Mouse (Mus musculus) stomach, postnatal 0 days (tissue): ENCODE measurements at regions not wholly inside any gene's neighbourhood (a gene's known extent, or its start where the extent isn't known, plus 50 kb on each side); places are given as distances from the start of the nearest gene placed in this dataset.
A peak's percentile ranks its signal among the peaks of the same experiment; 100 is the strongest.

Experiments used
- ATAC-seq: fragments of 200-750 bp; cut with Nextera tagmentation; 2 replicates; pipeline ENCODE4 v1.8.0; 2017; ENCODE audit not compliant: low FRiP score, low TSS enrichment
- DNase-seq: peaks from one replicate; pipeline ENCODE4 v3.0.0-alpha.2; 2016; ENCODE audit warnings: low spot score
- H3K27ac ChIP-seq: fragments of 300-500 bp; sonication (generic); replicated peaks from 2 replicates; pipeline ENCODE4 v1.5.1; 2014; ENCODE audit warnings: mild to moderate bottlenecking, control low read depth
- H3K27me3 ChIP-seq: fragments of 300-500 bp; sonication (generic); 2 replicates; pipeline ENCODE4 v1.6.1; 2014; ENCODE audit warnings: low read length; ENCODE audit not compliant: control insufficient read depth, insufficient read depth
- H3K36me3 ChIP-seq: fragments of 300-500 bp; sonication (generic); 2 replicates; pipeline ENCODE4 v1.6.1; 2014; ENCODE audit warnings: low read length, mixed read lengths; ENCODE audit not compliant: control insufficient read depth, insufficient read depth
- H3K4me1 ChIP-seq: fragments of 300-500 bp; sonication (generic); replicated peaks from 2 replicates; pipeline ENCODE4 v1.6.1; 2014; ENCODE audit warnings: antibody characterized with exemption; ENCODE audit not compliant: control insufficient read depth, insufficient read depth
- H3K4me2 ChIP-seq: fragments of 300-500 bp; sonication (generic); replicated peaks from 2 replicates; pipeline ENCODE4 v1.6.1; 2014; ENCODE audit warnings: low read depth, mild to moderate bottlenecking, control low read depth, moderate library complexity
- H3K4me3 ChIP-seq: fragments of 300-500 bp; sonication (generic); 2 replicates; pipeline ENCODE4 v1.5.1; 2014; ENCODE audit warnings: low read depth, low read length, control low read depth
- H3K9ac ChIP-seq: fragments of 300-500 bp; sonication (generic); 2 replicates; pipeline ENCODE4 v1.6.1; 2014; ENCODE audit warnings: mild to moderate bottlenecking, low read length, control low read depth, mixed read lengths
- H3K9me3 ChIP-seq: fragments of 300-500 bp; sonication (generic); 2 replicates; pipeline ENCODE4 v1.6.1; 2016; ENCODE audit warnings: low read length; ENCODE audit not compliant: control insufficient read depth
- CTCF ChIP-seq: IDR thresholded peaks from 2 replicates; pipeline ENCODE4 v1.5.1; 2016; ENCODE audit warnings: antibody characterized with exemption, low read depth, mild to moderate bottlenecking, moderate library complexity
- EP300 ChIP-seq: optimal IDR thresholded peaks from 2 replicates; pipeline ENCODE3; 2016; ENCODE audit warnings: antibody characterized with exemption
- WGBS: fragments of 180-500 bp; shearing (Covaris S2); extraction: QIAGEN DNeasy Blood & Tissue Kit; methylation state at CpG from one replicate; pipeline ENCODE4 v1.1.7; 2014; 5-methylcytosine and 5-hydroxymethylcytosine counted together

DNA sequence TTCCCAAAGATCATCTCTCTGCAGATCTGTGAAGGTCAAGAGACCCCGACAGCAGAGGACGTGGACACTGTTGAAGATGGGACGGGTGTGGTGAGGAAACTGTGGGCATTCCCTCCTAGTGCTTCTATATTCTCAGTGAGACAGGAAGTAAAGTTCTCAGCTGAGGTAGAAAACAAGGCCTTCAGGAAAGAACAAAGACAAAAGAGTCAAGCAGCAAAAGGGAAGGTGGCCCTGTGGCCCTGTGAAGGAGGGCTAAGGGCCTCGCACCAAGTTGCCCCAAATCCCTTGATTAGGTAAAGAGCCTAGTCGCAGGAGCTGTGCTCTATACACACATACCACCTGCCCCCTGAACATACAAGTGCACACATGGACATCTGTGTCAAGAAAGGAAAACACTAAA, 66.8 kb upstream of the Thy1 start:
- Histone ChIP-seq H3K27me3 (no peaks in the 10 kb centered on the region), H3K9me3 (no peaks in the 10 kb centered on the region), H3K4me2 (no peak overlapping the region), H3K4me3 (no peak overlapping the region), H3K36me3 (no peaks in the 10 kb centered on the region), H3K4me1 (no peaks in the 10 kb centered on the region), H3K9ac (no peak overlapping the region), H3K27ac (no peak overlapping the region)
- WGBS: 85% methylated on average over 5 of the region's 5 CpGs
- DNase-seq: no peak
- TF ChIP-seq CTCF (no peak), EP300 (no peak)
- no peak for ATAC-seq

GRCm38 (mm10) chr9:43977773-43978172, 65.4 kb upstream of the Thy1 start:
- 65% methylated on average over 3 of the region's 3 CpGs for WGBS
- ATAC-seq (no peak), DNase-seq (no peak)
- Histone ChIP-seq H3K27me3 (no peaks in the 10 kb centered on the region), H3K36me3 (no peaks in the 10 kb centered on the region), H3K27ac (no peak overlapping the region), H3K4me2 (no peak overlapping the region), H3K9me3 (no peaks in the 10 kb centered on the region), H3K4me1 (no peaks in the 10 kb centered on the region), H3K9ac (no peak overlapping the region), H3K4me3 (no peak overlapping the region)
- TF ChIP-seq EP300: no peak
- TF ChIP-seq CTCF: no peak

- no peaks in the 10 kb centered on the region for H3K36me3 ChIP-seq
- ATAC-seq: peak; percentile 71
- no peak overlapping the region for H3K9ac ChIP-seq
- H3K27ac ChIP-seq: no peak overlapping the region
- H3K4me3 ChIP-seq: no peak overlapping the region
- 27% methylated on average over 8 of the region's 8 CpGs for WGBS
- H3K4me2 ChIP-seq: no peak overlapping the region
- no peaks in the 10 kb centered on the region for H3K9me3 ChIP-seq
- TF ChIP-seq EP300 (no peak), CTCF (no peak)
- DNase-seq: peak; percentile 65
- no peaks in the 10 kb centered on the region for H3K4me1 ChIP-seq
- H3K27me3 ChIP-seq: no peaks in the 10 kb centered on the region
These were observed 61.8 kb upstream of the Thy1 start for GRCm38 (mm10) chr9:43981376-43981775.

GRCm38 (mm10) chr9:43982359-43982889, 60.8 kb upstream of the Thy1 start:
- no peak overlapping the region for H3K4me2 ChIP-seq
- H3K27ac ChIP-seq: no peak overlapping the region
- H3K27me3 ChIP-seq: no peaks in the 10 kb centered on the region
- H3K9me3 ChIP-seq: no peaks in the 10 kb centered on the region
- H3K36me3 ChIP-seq: no peaks in the 10 kb centered on the region
- H3K4me3 ChIP-seq: no peak overlapping the region
- TF ChIP-seq EP300 (no peak), CTCF (no peak)
- 0 out of 2 replicates have a peak overlapping the region, but pooled peaks have one; percentile 8 for H3K9ac ChIP-seq
- no peaks in the 10 kb centered on the region for H3K4me1 ChIP-seq
- WGBS: 57% methylated on average over 5 of the region's 5 CpGs
- peak; percentile 58; the same call in 1 of the 2 replicates for ATAC-seq
- no peak for DNase-seq

GRCm38 (mm10) chr9:43983220-43983619, 60.0 kb upstream of the Thy1 start:
- no peak for ATAC-seq
- no peak overlapping the region for H3K4me3 ChIP-seq
- H3K4me1 ChIP-seq: no peaks in the 10 kb centered on the region
- H3K36me3 ChIP-seq: no peaks in the 10 kb centered on the region
- no peaks in the 10 kb centered on the region for H3K27me3 ChIP-seq
- no peak overlapping the region for H3K9ac ChIP-seq
- H3K4me2 ChIP-seq: no peak overlapping the region
- no peaks in the 10 kb centered on the region for H3K9me3 ChIP-seq
- no peak overlapping the region for H3K27ac ChIP-seq
- WGBS: 62% methylated on average over 2 of the region's 2 CpGs
- DNase-seq: no peak
- TF ChIP-seq CTCF (no peak), EP300 (no peak)

DNA sequence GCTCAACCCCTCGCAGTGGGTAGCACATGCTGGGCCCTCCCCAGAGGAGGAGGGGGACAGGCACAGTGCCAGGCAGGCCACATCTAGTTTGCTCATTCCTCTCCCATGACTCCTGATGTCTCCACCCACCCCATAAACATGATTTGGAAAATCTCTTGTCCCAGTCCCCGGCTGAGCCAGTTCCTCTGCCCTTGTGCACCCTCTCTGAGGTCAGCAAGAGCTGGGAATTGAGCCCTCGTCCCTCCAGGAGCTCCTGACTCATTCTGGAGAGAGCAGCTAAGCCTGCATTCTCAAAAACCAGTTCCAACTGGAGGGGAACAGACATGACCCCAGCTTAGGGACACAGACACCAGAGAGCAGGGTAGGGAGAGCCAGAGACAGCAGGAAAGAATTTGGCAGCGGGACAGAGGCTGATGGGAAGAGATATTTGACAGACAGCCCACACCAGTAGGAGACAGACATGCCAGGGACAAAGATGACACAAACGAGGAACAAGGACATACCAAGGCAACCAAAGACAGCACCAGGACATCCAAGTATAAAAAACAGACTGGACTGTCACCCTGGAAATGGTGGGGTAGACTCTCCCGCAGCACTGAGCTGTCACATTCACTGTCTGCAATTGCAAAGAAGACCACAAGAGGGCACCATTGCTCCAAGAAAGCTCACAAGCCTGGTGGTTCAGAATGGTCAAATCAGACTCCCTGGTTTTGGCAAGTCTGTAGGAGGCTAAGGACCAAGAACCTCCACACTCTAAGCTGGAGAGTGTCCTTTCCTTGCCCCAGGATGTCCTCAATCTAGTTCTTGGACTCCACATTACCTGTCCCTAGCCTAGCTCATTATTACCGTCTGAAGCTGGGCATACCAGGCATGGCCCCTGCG, 58.8 kb upstream of the Thy1 start:
- peak; percentile 96 for TF ChIP-seq CTCF
- TF ChIP-seq EP300: no peak
- Histone ChIP-seq H3K27me3 (no peaks in the 10 kb centered on the region), H3K27ac (no peak overlapping the region), H3K4me1 (peaks cover 1% of the 10 kb centered on the region; the same call in 1 of the 2 replicates), H3K4me2 (no peak overlapping the region), H3K4me3 (no peak overlapping the region), H3K36me3 (no peaks in the 10 kb centered on the region), H3K9me3 (no peaks in the 10 kb centered on the region), H3K9ac (no peak overlapping the region)
- peak; percentile 57 for ATAC-seq
- WGBS: 35% methylated on average over 8 of the region's 8 CpGs
- peak; percentile 81 for DNase-seq
